Mouse (Mus musculus): ENCODE results near the gene Plcd4. TPM values are rescaled to one million over a fixed set of nuclear protein-coding genes. Genes with fewer than 3 reads are reported as not detected.
A peak's percentile ranks its signal among the peaks of the same experiment; 100 is the strongest.

Gene Plcd4
- total RNA-seq, 2 experiments from 2014 or later: 18.4 to 20.4 TPM

DNA sequence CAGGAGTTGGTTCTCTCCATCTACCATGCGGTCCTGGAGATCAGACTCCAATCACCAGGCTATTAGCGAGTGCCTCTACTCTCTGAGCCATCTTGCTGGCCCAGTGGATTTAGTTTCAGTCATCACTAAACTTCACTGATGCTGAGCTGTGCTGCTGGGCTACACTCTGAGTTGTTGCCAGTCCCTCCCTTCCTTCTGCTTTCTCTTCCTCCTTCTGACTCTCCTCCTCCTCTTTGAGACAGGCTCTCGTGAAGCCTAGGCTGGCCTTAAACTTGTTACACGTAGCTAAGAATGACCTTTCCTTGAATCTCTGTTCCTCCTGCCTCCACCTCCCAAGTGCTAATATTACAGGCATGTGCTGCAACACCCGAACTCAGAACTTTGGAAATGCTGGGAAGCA is 16.4 kb downstream of the Plcd4 start:
- H3K27ac ChIP-seq: no peak overlapping the region
- no peak for TF ChIP-seq CTCF (conservative IDR thresholded peaks at IDR 0.05)
- no peak for DNase-seq (ENCODE audit: low spot score in 2 of 2)
- H3K4me3 ChIP-seq: no peak overlapping the region

DNA sequence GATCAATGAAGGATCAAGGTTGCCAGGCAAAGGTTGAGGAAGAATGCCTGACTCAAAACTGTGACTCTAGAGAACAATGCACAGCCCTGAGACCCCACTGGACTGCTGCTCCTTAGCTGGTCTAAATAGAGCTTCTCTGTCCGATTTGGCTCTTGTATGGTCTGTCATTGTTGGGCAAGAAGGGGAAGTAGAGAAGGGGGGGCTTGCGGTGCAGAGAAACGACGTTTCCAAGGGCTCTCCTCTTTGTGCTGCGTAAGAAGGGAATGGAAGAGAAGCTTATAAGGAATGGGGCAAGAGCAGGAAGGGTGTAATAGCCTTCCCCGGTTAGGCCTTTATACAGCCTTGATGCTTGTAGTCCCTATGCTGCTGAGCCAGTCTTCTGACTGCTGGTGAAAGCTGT is 23.1 kb downstream of the Plcd4 start:
- no peak overlapping the region for H3K27ac ChIP-seq
- DNase-seq (ENCODE audit: low spot score in 2 of 2): no peak
- H3K4me3 ChIP-seq: no peak overlapping the region
- no peak for TF ChIP-seq CTCF (conservative IDR thresholded peaks at IDR 0.05)

DNA sequence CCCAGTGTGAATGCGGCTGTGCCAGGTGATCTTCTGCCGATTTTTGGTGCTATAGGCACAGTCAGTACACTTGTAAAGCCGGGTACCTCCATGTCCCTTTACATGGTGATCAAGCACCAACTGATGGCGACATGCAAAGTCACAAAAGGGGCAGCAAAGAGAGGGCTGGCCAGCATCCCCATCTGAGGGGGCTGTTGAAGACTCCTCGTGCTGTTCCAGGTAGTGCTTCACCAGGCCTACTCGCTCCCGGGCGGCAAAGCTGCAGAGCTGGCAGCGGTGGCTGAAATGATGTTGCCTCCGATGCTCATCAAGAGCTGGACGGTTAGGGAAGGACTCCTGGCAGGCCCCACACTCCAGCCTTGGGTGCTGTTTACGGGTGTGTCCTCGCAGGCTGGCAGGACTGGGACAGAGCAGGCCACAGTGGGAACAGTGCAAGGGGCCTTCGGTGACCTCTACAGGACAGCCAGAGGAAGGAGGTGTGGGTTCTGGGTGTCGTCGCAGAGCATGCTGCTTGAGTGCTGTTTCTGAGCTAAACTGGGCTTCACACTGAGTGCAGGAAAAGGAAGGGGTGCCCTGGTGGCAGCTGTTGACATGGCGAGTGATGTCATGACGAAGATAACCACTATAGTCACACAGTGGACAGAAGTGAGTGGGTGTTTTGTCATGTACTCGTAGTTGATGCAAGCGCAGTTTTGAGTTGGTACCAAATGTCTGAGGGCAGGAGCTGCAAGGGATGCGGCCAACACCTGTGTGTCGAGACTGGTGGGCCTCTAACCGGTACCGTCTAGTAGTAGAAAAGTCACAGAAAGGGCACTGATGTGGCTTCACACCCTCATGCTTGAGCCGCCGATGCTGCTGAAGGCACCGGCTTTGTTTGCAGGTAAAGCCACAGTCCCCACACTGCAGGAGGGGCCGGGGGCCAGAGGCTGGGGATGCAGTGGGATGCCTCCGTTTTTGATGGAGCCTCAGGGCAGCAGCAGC is 27.3 kb downstream of the Plcd4 start:
- no peak overlapping the region for H3K4me3 ChIP-seq
- no peak for DNase-seq (ENCODE audit: low spot score in 2 of 2)
- H3K27ac ChIP-seq: no peak overlapping the region
- TF ChIP-seq CTCF (conservative IDR thresholded peaks at IDR 0.05): no peak; the same call in 1 of the 2 replicates

DNA sequence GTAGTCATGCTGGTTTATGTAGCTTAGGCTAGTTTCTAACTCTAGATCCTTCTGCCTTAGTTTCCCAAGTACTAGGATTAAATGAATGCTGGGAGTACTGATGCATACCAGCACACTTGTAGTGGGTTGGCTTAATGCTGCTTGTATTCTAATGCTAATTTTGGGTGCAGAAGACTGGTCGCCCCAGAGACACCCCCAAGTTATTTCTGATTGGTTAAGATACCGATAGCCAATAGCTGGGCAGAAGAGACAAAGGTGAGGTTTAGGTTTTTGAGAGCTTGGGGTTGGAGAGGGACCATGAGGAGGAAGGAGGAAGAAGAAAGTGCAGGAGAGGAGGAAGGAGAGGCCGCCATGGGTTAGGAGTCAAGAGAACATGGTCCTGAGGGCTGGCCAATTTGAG is 39.9 kb downstream of the Plcd4 start:
- TF ChIP-seq CTCF (conservative IDR thresholded peaks at IDR 0.05): no peak
- H3K4me3 ChIP-seq: no peak overlapping the region

DNA sequence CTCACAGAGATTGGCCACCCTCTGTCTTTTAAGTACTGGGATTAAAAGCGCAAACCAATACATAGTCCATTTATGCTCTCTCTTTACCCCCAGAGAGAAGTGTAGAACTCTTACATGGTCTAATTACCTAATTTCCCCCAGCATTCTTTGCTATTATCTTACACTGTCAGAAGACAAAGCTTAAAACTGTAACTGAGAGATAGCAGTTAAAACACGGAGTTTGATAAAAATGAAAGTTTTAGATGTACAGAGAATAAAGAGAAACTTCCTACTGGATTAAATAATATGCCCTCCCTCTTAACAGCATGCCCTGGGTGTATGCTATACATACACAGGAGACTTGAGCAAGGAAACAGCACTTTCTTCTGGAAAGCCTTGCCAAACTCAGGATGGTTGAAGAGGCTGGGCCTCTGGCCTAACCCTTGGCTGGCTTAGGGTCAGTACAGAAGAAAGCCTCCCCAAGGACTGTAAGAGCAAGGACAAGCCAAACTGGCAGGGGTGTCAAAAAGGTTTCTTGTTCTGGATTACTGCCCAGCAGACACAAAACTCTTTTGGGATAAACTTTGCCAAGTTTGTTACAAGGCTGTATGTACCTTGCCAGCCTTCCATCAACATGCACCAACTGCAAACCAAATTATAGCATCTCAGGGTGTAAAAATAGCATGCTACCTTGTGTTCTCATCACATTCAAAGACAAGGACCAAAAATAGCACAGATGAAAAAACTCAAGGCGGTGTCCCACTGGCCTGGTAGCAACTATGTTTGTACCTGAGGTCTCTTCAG is 42.1 kb downstream of the Plcd4 start:
- no peak for TF ChIP-seq CTCF (conservative IDR thresholded peaks at IDR 0.05)
- Histone ChIP-seq H3K27ac (no peak overlapping the region), H3K4me3 (no peak overlapping the region)
- DNase-seq (ENCODE audit: low spot score in 2 of 2): no peak

More for the DNA sequence above, 39.9 kb downstream of the Plcd4 start:
- no peak for DNase-seq (ENCODE audit: low spot score in 2 of 2)
- no peak overlapping the region for H3K27ac ChIP-seq

DNA sequence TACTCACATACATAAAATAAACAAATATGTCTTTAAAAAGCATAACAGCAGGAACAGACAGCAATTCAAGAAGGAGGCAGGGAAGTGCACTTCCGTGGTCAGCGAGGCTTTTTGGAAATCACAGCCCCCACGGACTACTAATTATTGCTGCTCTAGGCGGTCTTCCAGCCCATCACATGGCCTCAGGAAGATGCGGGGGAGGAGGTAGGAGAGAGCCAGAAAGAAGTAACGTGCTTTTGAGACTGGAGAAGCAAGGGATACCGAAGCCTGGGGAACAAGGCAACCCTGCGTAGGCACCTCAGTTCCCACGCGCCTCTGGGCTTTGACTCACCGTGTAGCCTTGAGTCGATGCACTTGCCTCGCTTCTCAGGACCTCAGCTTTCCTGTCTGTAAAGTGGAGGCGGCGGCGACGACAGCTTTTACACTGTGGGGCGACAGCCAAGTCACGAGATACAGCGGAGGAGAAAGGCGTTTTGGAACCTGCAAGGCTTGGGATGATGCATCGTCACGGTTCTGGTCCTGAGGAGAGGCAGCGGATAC is 44.6 kb downstream of the Plcd4 start:
- Histone ChIP-seq H3K4me3 (peak overlapping the region; percentile 84), H3K27ac (peak overlapping the region; percentile 97)
- DNase-seq (ENCODE audit: low spot score in 2 of 2): no peak
- no peak for TF ChIP-seq CTCF (conservative IDR thresholded peaks at IDR 0.05)

DNA sequence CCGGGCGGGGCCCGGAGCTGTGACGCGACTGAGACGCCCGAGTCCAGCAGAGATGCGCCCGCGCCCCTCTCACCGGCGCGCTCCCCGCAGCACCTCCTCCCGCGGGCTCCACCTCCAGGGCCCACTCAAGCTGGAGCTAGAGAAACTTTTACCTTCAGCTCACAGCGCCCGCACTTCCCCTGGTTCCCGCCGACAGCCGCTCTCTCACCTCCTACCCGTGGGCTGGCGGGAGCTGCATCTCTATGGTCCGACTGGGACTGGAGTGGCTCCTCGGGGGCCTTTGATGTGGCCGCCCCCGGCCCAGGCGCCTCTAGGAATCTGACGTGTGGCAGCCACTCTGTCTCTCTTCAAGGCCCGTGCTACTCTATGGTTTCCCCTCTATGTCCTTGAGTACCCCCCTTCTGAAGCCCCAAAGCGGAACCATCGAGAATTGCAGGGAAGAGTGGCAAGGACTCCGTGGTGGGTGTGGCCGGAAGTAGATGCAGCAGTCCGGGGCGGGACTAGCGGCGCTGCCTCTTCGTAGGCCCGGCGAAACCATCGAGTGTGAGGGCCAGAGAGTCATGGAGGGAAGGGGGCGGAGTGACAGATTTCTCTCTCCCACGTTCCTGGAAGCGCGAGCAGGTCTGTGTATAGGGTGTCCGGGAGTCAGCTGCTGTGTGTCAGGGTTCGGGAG is 45.2 kb downstream of the Plcd4 start, which contains the start of the genes Zfp142 and Bcs1l:
Gene Zfp142 (minus strand): TSS at position 474 of the 673 bp plus-strand sequence.
Gene Bcs1l (plus strand): TSS at position 517 of the 673 bp plus-strand sequence.
- peak; percentile 65 for TF ChIP-seq CTCF (conservative IDR thresholded peaks at IDR 0.05)
- Histone ChIP-seq H3K4me3 (peak within 1 kb of the TSS; percentile 84), H3K27ac (peak within 1 kb of the TSS; percentile 97)
- peak; percentile 99 to 100 for DNase-seq (ENCODE audit: low spot score in 2 of 2)

DNA sequence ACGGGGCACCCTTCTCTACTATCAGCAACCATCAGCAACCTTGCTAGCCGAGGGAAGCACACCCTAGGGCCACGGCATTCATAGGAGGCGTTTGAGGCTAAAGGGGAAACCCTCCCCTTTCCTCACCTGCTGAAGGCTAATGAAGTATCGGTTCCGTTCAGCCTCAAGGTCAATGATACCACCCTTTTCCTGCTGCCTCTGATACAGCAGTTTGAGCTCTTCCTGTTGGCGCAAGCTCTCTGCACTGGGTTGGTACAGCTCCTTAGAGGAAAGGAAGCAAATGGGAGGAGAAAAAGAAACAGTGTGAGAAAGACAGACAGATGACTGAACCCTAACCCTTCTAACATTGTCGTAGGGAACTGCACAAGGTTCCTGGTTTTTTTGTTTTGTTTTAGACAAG is 51.7 kb downstream of the Plcd4 start:
- no peak for DNase-seq (ENCODE audit: low spot score in 2 of 2)
- Histone ChIP-seq H3K4me3 (no peak overlapping the region), H3K27ac (no peak overlapping the region)
- TF ChIP-seq CTCF (conservative IDR thresholded peaks at IDR 0.05): no peak

DNA sequence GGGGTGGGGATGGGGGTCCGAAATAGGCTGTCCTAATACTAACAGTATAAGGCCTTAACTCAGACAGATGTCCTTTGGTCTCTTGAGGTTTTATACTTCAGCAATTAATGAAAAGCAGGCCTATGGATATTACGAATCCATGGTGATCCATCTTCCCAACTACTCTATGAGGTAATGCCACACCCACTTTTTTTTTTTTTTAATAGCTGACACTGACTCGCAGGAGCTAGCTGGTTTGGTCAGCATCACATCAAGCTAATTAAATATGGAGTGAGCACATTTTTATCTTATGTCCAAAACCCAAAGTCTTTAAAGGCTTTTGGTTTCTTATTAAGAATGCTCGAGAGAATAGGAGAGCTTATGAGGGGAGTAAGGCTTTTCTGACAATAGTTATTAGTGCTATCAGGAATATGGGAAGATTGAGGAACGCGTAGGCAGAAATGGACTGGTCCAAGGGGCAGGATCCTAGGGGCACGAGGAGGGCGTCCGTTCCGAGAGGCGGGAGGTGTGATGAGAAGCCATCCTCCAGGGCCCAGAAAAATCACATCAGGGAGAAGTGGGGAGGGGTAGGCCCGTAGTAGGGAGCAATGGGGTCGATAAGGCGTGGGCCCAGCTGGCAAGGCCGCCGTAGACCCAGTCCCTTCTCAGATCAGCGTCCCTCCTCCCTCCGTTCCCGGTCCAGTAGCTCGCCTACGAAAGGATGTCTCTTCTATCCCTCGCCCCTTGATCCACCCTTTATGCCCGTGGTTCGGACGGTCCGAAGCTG is 58.0 kb downstream of the Plcd4 start:
- peak overlapping the region; percentile 74 for H3K4me3 ChIP-seq
- TF ChIP-seq CTCF (conservative IDR thresholded peaks at IDR 0.05): no peak
- DNase-seq (ENCODE audit: low spot score in 2 of 2): no peak
- H3K27ac ChIP-seq: peak overlapping the region; percentile 84

DNA sequence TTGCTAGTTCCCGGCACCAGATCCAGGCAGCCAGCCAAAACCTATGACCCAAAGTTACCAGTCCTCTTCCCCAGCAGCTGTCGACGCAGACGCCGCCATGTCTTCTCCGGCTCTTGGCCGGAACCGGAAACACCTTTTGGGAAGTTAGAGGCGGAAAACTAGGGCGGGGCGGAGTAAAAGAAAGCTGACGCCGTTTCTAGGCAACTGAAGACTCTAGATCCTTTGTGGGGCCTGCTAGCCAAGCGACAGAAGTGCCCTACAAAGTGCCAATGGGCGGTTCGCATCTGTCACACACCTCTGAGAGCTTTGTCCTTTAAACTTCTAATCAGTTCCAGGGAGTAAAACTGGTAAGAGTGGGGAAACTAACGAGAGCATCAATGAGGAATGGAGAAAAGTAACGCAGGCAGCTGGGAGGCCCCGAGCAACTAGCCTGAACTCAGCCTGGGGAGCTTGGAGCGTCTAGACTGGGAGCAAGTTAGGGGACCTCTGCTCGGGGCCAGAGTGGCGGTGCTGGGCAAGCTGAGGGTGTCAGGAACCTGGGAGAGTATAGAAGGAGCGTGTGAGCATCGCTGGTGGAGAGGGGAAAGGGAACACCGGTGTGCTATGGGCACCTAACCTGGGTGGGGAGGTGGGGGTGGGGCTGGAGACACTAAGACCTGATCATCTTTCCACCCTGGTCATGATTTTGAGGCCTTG is 58.7 kb downstream of the Plcd4 start, which contains the start of the genes Rnf25 and Stk36:
Gene Rnf25 (minus strand): TSS at position 131 of the 696 bp plus-strand sequence.
Gene Stk36 (plus strand): TSS at position 179 of the 696 bp plus-strand sequence.
- peak within 1 kb of the TSS; percentile 84 for H3K27ac ChIP-seq
- peak within 1 kb of the TSS; percentile 74 for H3K4me3 ChIP-seq
- DNase-seq (ENCODE audit: low spot score in 2 of 2): peak; percentile 84 to 92
- TF ChIP-seq CTCF (conservative IDR thresholded peaks at IDR 0.05): no peak

Small RNA genes lying within 50 kb of the gene (microRNA-seq; reads per million reads assigned to microRNA genes)
- 0 reads per million in 2 experiments for gene Gm25035

Other genes starting within 250 kb of the Plcd4 start
- gene Tmbim1, start 237.3 kb upstream of the Plcd4 start, total RNA-seq (2021): 10 to 100 TPM; 23.3 to 23.9 TPM
- 1 to 10 TPM; 1.1 to 1.8 TPM for gene Catip, start 180.8 kb upstream of the Plcd4 start, total RNA-seq (2021)
- 1 to 10 TPM; 3.1 to 3.9 TPM for gene Slc11a1, start 167.7 kb upstream of the Plcd4 start, total RNA-seq (2021)
- gene Ctdsp1, start 151.4 kb upstream of the Plcd4 start, total RNA-seq (2021): 10 to 100 TPM; 26.4 to 28.8 TPM
- under 1 TPM; 0.49 to 0.72 TPM for gene Vil1, start 133.5 kb upstream of the Plcd4 start, total RNA-seq (2021)
- gene Cnot9, start 36.8 kb upstream of the Plcd4 start, total RNA-seq (2021): 10 to 100 TPM; 21.9 to 24.0 TPM
- gene Usp37, start 1.4 kb downstream of the Plcd4 start, total RNA-seq (2021): 10 to 100 TPM; 22.9 to 23.4 TPM
- 10 to 100 TPM; 30.7 to 30.8 TPM for gene Zfp142, start 45.4 kb downstream of the Plcd4 start, total RNA-seq (2021)
- gene Bcs1l, start 45.4 kb downstream of the Plcd4 start, total RNA-seq (2021): 10 to 100 TPM; 23.7 to 24.8 TPM
- gene Rnf25, start 58.5 kb downstream of the Plcd4 start, total RNA-seq (2021): 10 to 100 TPM; 67.7 to 71.5 TPM
- gene Stk36, start 58.6 kb downstream of the Plcd4 start, total RNA-seq (2021): 1 to 10 TPM; 3.3 to 5.6 TPM
- gene Ttll4, start 118.9 kb downstream of the Plcd4 start, total RNA-seq (2021): 10 to 100 TPM; 23.9 to 24.5 TPM
- gene Cyp27a1, start 170.7 kb downstream of the Plcd4 start, total RNA-seq (2021): 1 to 10 TPM; 2.7 to 3.1 TPM
- gene Prkag3, start 206.3 kb downstream of the Plcd4 start, total RNA-seq (2021): not detected
- 1 to 10 TPM in 1 of 2 experiments, under 1 TPM in 1; 0.79 to 1.1 TPM for gene Wnt6, start 229.0 kb downstream of the Plcd4 start, total RNA-seq (2021)
- gene Wnt10a, start 248.6 kb downstream of the Plcd4 start, total RNA-seq (2021): 1 to 10 TPM; 2.5 to 3.3 TPM

Data from layer of hippocampus, adult 2 months (tissue).